Mouse (Mus musculus) thymus, postnatal 14 days (tissue): ENCODE measurements around the gene Trappc10.

ENCODE experiments used
- DNase-seq: peaks from one replicate; pipeline ENCODE4 v3.0.0; 2021

Gene Trappc10

GRCm38 (mm10) chr10:78244438-78245224 is at the start of gene Trappc10:
Trappc10 (minus strand) TSS chr10:78244641.
- peak; percentile 89 for DNase-seq

DNA sequence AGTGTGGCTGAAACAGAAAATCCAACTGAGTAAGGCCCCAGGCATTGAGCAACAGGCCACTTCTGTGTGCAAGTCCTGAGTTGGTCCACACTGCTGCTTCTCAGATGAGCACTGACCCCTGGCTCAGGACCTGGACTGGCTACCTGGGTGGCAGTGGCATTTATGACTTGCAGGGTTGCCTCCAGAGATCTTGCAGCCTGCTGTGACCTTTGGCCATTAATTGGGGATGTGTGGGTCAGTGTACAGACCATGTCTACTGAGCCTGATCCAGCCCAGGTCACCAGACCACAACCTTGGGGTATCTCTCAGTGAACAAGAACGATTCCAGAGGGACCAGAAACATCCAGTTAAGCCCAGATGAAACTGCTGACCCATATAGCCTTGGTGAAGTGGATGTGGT is 49.1 kb upstream of the Trappc10 start:
- DNase-seq = no peak

GRCm38 (mm10) chr10:78292381-78292780 is 47.9 kb upstream of the Trappc10 start:
- DNase-seq = no peak

- no peak for DNase-seq
These were observed 46.5 kb upstream of the Trappc10 start for GRCm38 (mm10) chr10:78290730-78291535.

DNA sequence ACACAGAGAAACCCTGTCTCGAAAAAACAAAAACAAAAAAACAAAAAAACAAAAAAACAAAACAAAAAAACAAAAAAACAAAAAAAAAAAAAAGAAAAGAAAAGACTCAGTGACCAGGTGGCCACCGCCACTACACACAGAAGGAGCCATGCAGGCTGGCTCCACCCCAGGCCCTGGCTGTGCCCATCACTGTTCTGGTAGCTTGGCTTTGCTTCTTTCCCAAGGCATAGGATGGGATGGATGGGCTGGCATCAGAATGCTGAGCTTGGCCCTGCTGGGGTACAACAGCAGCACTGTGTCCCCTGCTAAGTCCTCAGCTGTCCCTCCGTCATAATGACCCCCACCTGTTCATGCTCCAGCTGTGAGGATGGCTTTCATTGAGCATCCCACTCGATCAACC is 44.5 kb upstream of the Trappc10 start:
- no peak for DNase-seq

DNA sequence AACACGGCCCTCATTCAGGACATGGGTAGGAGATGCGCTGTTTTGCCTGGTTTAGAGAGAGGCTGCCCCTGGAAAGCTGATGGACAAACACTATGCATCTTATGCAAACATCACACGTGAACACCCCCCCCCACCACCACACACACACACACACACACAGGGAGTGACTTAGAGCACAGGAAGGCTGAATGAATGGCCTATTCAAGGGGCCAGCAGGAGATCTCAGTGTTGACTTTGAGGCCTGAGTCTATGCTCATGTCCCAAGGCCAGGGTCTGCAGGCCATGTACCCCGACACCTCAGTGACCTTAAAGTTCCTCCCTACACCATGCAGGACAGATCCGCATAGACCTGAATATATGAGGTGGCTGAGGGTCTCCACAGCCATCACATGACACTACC is 43.7 kb upstream of the Trappc10 start:
- no peak for DNase-seq

- no peak for DNase-seq
These were observed 43.2 kb upstream of the Trappc10 start for GRCm38 (mm10) chr10:78287465-78288132.

DNA sequence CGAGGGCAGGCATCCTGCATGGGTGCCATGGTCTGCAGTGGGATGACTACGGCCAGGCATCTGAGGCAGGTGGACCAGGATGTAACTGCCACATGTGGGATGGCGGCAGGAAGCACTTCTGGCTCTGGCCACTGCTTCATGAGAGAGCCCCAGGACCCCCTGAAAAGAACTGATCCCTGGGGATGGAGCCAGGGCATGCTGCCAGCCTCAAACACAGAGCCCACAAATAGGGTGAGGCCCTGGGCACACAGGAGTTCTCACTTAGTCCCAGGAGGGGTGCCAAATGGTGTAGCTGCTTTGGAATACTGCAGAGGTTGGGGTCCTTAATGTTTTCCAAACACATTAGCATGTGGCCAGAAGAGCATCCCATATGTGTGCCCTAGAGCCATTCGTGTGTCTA is 41.5 kb upstream of the Trappc10 start:
- DNase-seq = no peak

DNA sequence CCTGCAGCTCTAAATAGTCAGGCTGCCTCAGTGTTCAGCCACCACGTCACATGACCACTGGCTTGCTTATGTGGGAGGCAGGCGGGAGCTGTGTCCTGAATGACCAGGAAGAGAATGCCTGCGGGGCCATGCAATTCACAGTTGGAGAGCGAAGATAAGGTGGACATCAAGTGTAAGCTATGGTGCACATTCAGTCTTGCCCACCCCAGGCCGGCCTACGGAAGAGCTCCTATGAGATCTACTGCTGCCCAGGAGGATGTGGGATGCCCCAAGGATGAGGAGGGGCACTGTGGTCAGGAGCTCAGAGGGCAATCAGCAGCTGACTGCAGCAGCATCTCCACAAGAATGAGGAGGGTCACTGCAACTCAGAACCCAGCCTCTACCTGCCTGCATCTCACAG is 41.0 kb upstream of the Trappc10 start:
- no peak for DNase-seq

DNA sequence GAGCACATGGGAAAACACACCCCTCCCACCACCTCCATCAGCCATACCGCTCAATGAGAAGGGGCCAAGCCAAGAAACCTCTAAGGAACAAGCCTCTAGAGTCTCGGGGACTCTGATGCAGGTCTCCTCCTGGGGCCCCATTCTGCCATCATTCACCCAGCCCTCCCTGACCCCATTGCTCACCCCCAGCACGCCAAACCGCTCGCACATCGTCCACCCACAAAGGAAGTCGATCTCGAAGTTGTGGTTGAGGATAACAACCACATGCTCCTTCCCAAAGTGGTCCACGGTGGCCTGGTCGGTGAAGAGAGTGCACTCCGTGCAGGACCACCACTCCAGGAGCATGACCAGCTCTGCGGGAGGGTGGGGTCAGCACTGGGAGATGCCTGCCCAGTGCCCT is 40.4 kb upstream of the Trappc10 start:
- DNase-seq = no peak

DNA sequence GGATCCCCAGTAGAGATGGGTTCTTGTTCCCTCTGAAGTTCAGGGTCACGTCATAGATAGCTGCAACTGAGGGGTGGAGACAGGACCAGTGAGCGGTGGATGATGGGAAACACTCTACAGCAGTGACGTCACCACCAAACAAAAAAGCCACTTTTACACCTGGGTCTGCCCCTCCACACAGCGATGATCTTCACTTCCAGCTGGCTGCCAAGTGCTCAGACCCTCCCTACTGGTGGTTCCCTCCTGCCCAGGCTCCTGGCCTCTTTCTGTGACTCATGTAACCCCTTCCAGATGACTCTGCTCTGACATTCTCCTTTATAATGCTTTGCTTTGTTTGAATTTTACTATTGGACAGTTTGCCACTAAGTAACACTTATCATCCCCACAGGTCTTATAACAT is 38.0 kb upstream of the Trappc10 start:
- DNase-seq = no peak

GRCm38 (mm10) chr10:78280486-78280885 is 36.0 kb upstream of the Trappc10 start:
- DNase-seq = no peak

- peak; percentile 57 for DNase-seq
These were observed 34.8 kb upstream of the Trappc10 start for GRCm38 (mm10) chr10:78279210-78279609.

DNA sequence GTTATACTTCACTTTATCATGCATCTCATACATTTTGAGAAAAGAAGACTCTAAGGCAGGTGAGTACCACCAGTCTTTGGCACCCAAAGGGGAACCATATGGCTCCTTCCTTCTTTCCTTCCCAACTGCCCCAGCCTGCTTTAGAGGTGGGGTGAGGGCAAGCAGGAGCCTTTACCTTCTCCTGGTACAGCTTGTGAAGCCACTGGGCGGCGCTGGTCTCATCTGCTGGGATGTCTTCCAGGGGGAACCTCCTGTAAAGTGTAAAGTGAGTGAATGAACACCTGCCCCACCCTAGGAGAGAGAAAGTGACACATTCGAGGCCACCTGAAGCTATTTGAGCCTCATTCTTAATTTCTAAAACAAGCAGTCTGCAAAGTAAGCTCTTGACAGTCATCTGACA is 33.4 kb upstream of the Trappc10 start:
- DNase-seq = no peak

DNA sequence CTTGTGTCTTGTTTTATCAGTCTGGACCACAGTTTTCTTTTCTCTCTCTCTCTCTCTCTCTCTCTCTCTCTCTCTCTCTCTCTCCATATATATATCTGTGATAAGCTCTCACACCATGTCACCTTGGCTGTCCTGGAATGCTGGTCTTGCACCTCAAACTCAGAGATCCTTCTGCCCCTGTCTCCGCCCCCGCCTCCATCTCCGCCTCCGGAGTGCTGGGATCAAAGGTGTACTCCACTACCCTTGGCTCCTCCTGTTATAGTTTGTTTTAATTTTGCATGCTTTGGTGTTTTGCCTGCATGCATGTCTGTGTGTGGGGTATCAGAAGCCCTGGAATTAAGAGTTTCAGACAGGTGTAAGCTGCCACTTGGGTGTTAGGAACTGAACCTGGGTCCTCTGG is 31.8 kb upstream of the Trappc10 start:
- no peak for DNase-seq

GRCm38 (mm10) chr10:78272932-78273331 is 28.5 kb upstream of the Trappc10 start:
- DNase-seq = no peak

GRCm38 (mm10) chr10:78265881-78266280 is 21.4 kb upstream of the Trappc10 start:
- DNase-seq = no peak

DNA sequence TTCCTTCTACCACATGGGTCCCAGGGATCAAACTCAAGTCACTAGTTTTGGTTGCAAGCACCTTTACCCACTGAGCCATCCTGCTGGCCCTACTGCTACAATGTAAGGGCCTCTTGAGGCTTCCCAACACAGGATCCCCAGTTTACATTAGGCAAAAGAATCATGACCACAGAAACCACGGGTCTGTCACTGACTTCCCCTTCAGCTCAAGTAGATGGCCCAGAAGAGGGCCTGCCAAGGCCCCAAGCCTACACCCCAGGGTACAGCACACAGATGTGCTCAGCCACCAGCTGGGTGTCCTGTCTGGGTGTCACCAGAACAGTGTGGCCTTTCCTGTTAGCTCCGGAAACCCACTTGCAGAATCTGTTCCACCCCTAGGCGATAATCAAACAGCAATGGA is 20.3 kb upstream of the Trappc10 start:
- DNase-seq = no peak

DNA sequence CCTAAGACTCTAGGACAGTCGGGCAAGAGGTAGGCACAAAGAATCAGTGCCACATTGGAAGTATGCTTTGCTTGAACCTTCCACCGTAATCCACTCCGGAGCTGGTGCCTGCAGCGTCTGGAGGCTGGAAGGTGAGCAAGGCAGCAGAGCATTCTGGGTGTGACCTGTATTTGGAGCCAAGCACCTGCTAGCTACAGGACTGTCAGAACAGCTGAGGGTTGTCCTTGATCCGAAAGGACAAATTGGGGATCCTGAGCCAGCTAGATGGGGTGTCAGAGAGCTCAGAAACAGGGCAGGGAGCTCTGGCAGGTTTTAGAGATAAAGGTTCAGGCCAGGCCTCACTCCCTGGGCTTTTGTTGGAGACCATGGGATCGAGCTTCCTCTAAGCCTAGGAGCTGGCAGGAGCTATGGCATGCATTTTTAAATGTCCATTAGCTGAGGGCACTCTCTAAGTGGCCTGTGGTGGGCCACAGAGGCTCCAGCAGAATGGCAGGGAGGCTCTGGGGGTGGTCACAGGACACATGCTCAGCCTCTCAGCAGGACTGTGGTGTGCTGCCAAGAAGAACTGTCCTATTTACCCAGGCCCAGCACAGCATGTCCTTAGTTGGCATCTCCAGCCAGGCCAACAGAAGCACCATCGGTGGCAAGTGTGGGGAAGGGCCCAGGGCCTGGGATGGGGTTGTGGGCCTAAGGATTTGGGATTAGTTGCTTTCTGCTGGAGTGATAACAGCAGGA is 16.6 kb upstream of the Trappc10 start:
- no peak for DNase-seq

DNA sequence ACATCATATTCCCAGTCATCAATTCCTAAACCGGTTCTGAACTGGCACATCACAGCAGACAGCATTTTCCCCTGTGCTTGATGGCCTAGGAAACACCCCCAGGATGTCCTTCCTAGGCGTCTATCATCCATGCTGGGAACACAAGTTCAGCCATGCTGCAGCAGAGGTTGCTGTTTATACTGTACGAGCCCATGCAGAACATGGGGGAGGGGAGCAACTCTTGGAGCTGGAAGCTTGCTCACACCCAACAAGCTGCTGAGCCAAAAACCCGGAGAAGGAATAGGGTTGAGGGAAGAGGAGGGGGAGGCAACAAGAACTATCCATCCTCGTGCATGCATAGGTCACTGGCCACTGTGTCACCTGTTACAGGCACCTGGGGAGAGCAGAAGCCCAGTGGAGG is 15.9 kb upstream of the Trappc10 start:
- no peak for DNase-seq

DNA sequence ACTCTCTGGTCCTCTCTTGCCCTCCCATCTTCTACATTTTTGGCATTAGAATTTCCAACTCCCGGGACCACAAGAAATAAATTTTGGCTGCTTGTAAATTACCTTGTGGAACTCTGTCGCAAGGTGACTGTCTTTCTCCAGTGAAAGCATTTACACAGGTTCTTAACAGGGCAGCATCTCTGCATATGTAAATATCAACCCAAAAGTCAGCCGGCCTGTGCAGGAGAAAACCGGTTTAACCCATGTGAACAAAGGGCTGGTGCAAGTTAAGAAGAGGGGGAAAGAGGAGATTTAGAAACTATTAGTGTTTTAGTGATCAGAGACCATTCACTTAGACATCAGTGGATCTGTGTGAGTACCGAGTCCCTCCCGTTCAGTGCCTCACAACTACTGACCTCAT is 15.3 kb upstream of the Trappc10 start:
- DNase-seq = no peak

- DNase-seq = no peak
These were observed 14.8 kb upstream of the Trappc10 start for GRCm38 (mm10) chr10:78259230-78259629.

DNA sequence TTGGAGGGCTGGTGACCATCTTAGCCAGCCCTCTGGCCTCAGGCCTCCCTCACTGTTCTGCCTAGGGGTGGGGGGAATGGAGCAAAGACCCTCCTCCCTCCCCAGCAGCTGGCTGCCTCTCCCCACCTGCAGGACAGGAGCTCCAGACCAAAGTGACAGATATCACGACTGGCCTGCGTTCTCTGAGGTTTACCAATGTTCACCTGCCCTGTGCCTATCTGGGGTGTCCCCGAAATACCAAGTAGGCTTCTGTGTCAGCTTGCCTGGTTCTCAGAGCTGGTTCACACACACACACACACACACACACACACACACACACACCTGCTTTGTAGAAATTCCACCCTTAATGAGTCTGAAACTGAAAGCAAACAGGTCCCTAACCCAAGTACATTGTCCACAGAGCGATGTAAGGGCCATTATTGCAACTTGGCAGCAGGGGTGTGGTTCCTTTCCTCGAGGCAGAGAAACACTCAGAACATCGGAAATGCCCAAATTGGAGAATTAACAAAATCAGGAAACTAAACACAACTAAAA is 13.8 kb upstream of the Trappc10 start:
- DNase-seq = no peak
